Mouse (Mus musculus) G1E (cell line): ENCODE data around the gene Ramp2. TPM values are rescaled to one million over a fixed set of nuclear protein-coding genes. Genes with fewer than 3 reads are reported as not detected.

ENCODE experiments used
- ATAC-seq: 2 replicates; pipeline ENCODE4 v1.8.0; 2016; ENCODE audit warnings: mild to moderate bottlenecking; ENCODE audit not compliant: insufficient number of reproducible peaks, poor library complexity, low FRiP score, severe bottlenecking; ENCODE audit errors: extremely low read depth
- DNase-seq: peaks from one replicate; pipeline ENCODE4 v3.0.0; 2012; ENCODE audit warnings: low spot score
- H3K27me3 ChIP-seq: 2 replicates; pipeline ENCODE4 v1.6.1; 2012; ENCODE audit warnings: mild to moderate bottlenecking, low read length, inconsistent platforms; ENCODE audit not compliant: insufficient read depth
- H3K36me3 ChIP-seq: replicated peaks from 2 replicates; pipeline ENCODE3; 2012; ENCODE audit warnings: mild to moderate bottlenecking, inconsistent platforms
- H3K4me1 ChIP-seq: 2 replicates; pipeline ENCODE4 v1.6.1; 2012; ENCODE audit warnings: low read depth, low read length, inconsistent platforms, mixed read lengths; ENCODE audit not compliant: insufficient read depth
- H3K4me3 ChIP-seq: 2 replicates; pipeline ENCODE4 v1.5.1; 2012; ENCODE audit warnings: low read depth, mild to moderate bottlenecking, inconsistent platforms, low read length, moderate library complexity, mixed read lengths
- H3K9me3 ChIP-seq: replicated peaks from 2 replicates; pipeline ENCODE4 v1.6.1; 2012; ENCODE audit warnings: inconsistent platforms
- CTCF ChIP-seq: IDR thresholded peaks from 2 replicates; pipeline ENCODE4 v1.5.1; 2012; ENCODE audit warnings: low read depth, low read length, inconsistent platforms, mixed read lengths
- GATA1 ChIP-seq: IDR thresholded peaks from 2 replicates; pipeline ENCODE4 v1.6.1; 2012; ENCODE audit warnings: borderline replicate concordance, low read length, inconsistent platforms, mixed read lengths
- GATA2 ChIP-seq: IDR thresholded peaks from 2 replicates; pipeline ENCODE4 v1.6.1; 2012; ENCODE audit warnings: low read depth, low read length, inconsistent platforms, borderline replicate concordance
- POLR2AphosphoS5 ChIP-seq: IDR thresholded peaks from 2 replicates; pipeline ENCODE4 v1.6.1; 2012; ENCODE audit warnings: low read depth, low read length, inconsistent platforms; ENCODE audit not compliant: insufficient replicate concordance
- TAL1 ChIP-seq: conservative IDR thresholded peaks from 2 replicates; pipeline ENCODE4 v1.6.1; 2012; ENCODE audit warnings: low read depth, low read length, inconsistent platforms, mixed read lengths
- polyA plus RNA-seq: library from polyadenylated mRNA; stranded (reverse); fragments of >175 nt; gene quantifications from 2 replicates; pipeline ENCODE4 v1.2.3, GENCODE M21; 2012
- total RNA-seq, 2 experiments: library from RNA; stranded (forward) in 1 of 2; stranded (reverse) in 1 of 2; fragments of 200-1000 nt in 1 of 2; fragments of >200 nt in 1 of 2; fragmentation: Nextera tagmentation in 1 of 2; gene quantifications; 2 replicates each; pipeline ENCODE4 v1.2.3; 2014 to 2017

The Ramp2 gene
- total and polyA plus RNA-seq, 3 experiments, result 0.04 to 0.27 TPM; not detected in 1

- Histone ChIP-seq H3K4me3 (no peak overlapping the region), H3K27me3 (peaks cover 36% of the 10 kb centered on the region), H3K9me3 (no peaks in the 10 kb centered on the region), H3K4me1 (peaks cover 43% of the 10 kb centered on the region), H3K36me3 (no peaks in the 10 kb centered on the region)
- ATAC-seq (no peak), DNase-seq (no peak)
- TF ChIP-seq POLR2AphosphoS5, result no peak
- TF ChIP-seq GATA2, result no peak
- TF ChIP-seq CTCF, result no peak
- TF ChIP-seq TAL1, result no peak
Observed at GRCm38 (mm10) chr11:101234124-101234523, 11.7 kb upstream of the Ramp2 start.

DNA sequence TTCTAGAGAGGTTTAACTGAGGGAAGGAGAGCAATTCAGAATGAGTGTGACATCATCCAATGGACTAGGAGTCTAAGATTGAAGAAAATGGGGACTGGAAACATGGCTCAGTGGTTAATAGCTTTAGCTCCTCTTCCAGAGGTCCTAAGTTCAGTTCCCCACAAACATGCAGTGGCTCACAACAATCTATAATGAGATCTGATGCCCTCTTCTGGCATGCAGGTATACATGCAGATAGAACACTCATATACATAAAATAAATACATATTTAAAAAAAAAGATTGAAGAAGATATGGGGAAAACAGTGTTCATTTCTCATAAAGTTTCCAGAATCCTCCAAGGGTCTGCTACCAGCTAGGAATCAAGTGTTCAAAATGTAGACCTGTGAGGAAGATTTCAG is 10.4 kb upstream of the Ramp2 start:
- H3K36me3 ChIP-seq, result no peaks in the 10 kb centered on the region
- no peak for TF ChIP-seq GATA2
- no peak for TF ChIP-seq POLR2AphosphoS5
- TF ChIP-seq GATA1, result no peak
- no peak for TF ChIP-seq CTCF
- no peak for TF ChIP-seq TAL1
- no peak overlapping the region for H3K4me3 ChIP-seq
- DNase-seq (no peak), ATAC-seq (no peak)
- H3K4me1 ChIP-seq, result peaks cover 31% of the 10 kb centered on the region
- peaks cover 24% of the 10 kb centered on the region for H3K27me3 ChIP-seq
- H3K9me3 ChIP-seq, result no peaks in the 10 kb centered on the region

DNA sequence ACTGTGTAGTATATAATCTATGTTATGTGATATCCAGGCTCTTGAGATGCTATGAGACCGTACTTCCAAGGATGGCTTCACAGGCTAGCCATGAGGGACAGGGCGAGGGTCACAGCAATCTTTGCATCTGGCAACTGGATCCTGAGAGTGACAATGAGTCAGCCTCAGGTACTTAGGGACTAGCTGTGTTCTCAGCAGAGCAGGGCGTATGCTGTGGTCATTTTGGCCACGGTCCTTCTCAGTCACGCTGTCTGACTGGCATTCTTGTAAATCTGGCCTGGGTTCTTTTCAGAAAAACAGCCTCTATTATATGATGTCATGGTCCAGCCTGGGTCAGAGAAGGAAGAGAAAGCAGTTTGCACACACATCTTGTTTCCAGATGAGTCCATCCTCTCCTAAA is 9.0 kb upstream of the Ramp2 start:
- no peaks in the 10 kb centered on the region for H3K9me3 ChIP-seq
- peaks cover 23% of the 10 kb centered on the region for H3K27me3 ChIP-seq
- H3K36me3 ChIP-seq, result no peaks in the 10 kb centered on the region
- DNase-seq (no peak), ATAC-seq (no peak)
- TF ChIP-seq GATA2 (no peak), CTCF (no peak), TAL1 (no peak), GATA1 (no peak), POLR2AphosphoS5 (no peak)
- H3K4me1 ChIP-seq, result peaks cover 18% of the 10 kb centered on the region
- H3K4me3 ChIP-seq, result no peak overlapping the region

DNA sequence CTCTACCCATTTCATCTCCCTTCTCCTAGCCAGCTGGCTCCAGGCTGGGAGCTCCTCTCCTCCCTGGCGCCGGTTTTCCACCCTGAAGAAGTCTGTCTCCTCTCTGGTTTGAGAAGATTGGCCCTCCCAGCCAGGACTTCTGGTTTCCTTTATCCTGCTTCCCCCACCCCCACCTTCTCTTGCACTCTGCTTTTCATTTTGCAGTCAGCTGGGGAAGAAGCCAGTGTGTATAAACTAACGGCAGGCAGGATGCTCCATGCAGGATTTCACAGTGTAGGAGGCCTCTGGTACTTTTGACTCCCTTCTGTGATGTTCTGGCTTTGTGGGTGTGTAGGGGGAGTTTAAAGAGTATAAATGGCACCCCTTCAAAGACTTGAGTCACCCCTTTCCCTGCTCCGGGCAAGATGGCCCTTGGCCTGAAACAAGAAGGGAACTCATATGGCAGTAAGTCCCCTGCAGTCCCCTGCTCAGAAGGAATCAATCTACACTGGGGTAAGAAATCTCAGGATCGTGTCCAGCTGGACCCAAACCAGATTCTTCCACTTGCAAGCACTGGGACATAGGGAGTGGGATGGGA is 7.7 kb upstream of the Ramp2 start:
- H3K27me3 ChIP-seq, result peaks cover 37% of the 10 kb centered on the region
- no peaks in the 10 kb centered on the region for H3K9me3 ChIP-seq
- TF ChIP-seq POLR2AphosphoS5 (no peak), GATA2 (no peak), CTCF (no peak), TAL1 (no peak), GATA1 (no peak)
- H3K4me1 ChIP-seq, result peaks cover 5% of the 10 kb centered on the region
- DNase-seq (no peak), ATAC-seq (no peak)
- H3K36me3 ChIP-seq, result no peaks in the 10 kb centered on the region
- no peak overlapping the region for H3K4me3 ChIP-seq

DNA sequence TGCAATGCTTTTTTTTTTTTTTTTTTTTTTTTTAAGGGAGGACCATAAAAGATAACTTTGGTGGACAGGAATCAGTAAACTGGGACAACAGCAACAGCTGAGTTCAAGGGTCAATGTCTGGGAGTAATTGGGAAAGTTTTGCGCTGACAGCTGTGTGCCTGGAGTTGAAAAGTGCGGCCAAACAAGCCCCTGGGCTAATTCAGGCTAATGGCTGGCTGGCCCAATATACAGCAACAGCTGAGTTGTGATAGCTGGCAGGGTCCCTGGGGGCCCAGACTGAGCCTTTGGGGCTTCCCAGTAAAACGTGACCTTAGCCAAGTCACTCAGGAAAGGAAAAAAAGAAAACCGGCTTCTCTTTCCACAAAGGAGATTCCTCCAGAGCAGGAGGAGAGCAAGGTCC is 757 bp upstream of the Ramp2 start:
- no peaks in the 10 kb centered on the region for H3K36me3 ChIP-seq
- no peak for TF ChIP-seq GATA1
- no peak for TF ChIP-seq CTCF
- TF ChIP-seq POLR2AphosphoS5, result no peak
- no peak for TF ChIP-seq TAL1
- no peak for TF ChIP-seq GATA2
- H3K27me3 ChIP-seq, result peaks cover 64% of the 10 kb centered on the region
- H3K4me3 ChIP-seq, result no peak overlapping the region
- DNase-seq, result no peak
- H3K9me3 ChIP-seq, result 0 out of 2 replicates have a peak, but pooled peaks cover 3% of the 10 kb centered on the region
- ATAC-seq, result no peak
- peaks cover 20% of the 10 kb centered on the region for H3K4me1 ChIP-seq

- H3K9me3 ChIP-seq, result 0 out of 2 replicates have a peak, but pooled peaks cover 3% of the 10 kb centered on the region
- DNase-seq (no peak), ATAC-seq (no peak)
- H3K4me1 ChIP-seq, result peaks cover 20% of the 10 kb centered on the region
- H3K36me3 ChIP-seq, result no peaks in the 10 kb centered on the region
- no peak for TF ChIP-seq GATA1
- TF ChIP-seq CTCF, result no peak
- no peak for TF ChIP-seq POLR2AphosphoS5
- no peak for TF ChIP-seq TAL1
- TF ChIP-seq GATA2, result no peak
- peaks cover 59% of the 10 kb centered on the region for H3K27me3 ChIP-seq
- no peak overlapping the region for H3K4me3 ChIP-seq
Observed at GRCm38 (mm10) chr11:101246702-101247012, 829 bp downstream of the Ramp2 start.

DNA sequence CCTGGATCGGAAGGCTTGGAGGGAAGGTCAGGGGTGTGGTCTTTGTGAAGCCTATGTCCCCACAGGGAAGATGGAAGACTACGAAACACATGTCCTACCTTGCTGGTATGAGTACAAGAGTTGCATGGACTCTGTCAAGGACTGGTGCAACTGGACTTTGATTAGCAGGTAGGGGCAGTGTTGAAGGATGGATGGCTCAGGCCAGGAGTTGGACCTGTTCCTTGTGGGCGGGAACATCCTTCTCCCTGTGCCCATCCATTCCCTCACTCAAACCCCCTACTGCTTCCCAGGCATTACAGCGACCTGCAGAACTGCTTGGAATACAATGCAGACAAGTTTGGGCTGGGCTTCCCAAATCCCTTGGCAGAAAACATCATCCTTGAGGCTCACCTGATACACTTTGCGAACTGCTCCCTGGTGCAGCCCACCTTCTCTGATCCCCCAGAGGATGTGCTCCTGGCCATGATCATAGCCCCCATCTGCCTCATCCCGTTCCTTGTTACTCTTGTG is 1.7 kb downstream of the Ramp2 start:
- DNase-seq (no peak), ATAC-seq (no peak)
- H3K36me3 ChIP-seq, result no peaks in the 10 kb centered on the region
- H3K9me3 ChIP-seq, result 0 out of 2 replicates have a peak, but pooled peaks cover 3% of the 10 kb centered on the region
- H3K4me3 ChIP-seq, result no peak overlapping the region
- H3K4me1 ChIP-seq, result peaks cover 22% of the 10 kb centered on the region
- H3K27me3 ChIP-seq, result peaks cover 50% of the 10 kb centered on the region
- TF ChIP-seq POLR2AphosphoS5, result no peak
- no peak for TF ChIP-seq TAL1
- no peak for TF ChIP-seq CTCF
- no peak for TF ChIP-seq GATA2
- TF ChIP-seq GATA1, result no peak
